Mouse (Mus musculus): ENCODE data around the gene Farp1.

Gene Farp1

DNA sequence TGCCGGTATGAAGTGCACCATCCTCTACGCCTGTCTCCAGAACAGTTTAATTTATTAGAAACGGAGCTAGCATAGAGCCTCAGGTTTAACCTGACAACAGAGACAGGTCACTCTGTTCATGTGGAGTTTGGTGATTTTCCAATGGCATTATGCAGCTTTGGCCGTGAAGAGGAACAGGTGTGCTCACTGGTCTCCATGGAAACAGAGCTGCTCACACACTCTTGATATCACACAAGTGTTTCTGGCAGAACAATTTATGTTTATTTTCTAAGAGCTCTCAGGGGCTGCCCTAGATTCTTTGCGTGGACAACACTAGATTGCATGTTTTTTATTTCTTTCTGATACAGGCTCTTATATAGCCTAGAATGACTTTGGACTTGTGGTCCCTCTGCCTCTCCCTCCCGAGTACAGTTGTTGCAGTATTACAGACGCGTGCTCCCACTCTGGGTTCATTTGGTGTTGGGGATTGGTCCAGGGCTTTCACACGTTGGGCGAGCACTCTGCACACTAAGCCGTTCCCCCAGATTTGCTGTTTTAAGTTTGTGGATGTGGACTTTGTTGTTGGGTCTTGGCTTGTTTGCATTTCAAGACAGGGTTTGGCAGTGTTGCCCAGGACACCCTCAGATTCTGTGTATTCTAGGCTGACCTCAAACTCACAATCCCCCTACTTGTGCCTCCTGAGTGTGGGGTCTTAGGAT, 113.2 kb downstream of the Farp1 start:
- DNase-seq: no peak

DNA sequence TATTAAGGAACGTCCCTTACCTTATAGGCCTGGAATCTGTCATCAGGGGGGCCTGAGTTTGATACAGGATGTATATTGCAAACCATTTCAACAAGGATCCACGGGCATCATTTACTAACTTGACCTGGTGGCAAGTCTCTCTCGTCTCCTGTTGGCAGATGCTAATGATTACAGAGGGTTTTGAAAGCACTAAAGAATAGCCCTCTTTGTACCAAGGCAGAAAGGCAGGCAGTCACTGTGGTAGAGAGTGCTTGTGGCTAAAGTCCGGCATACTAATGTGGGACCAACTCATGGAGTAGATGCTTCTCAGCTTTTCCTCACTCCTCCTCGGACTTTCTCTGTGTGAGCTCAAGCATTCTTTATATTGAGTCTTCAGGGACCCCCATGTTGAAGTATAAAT, 115.0 kb downstream of the Farp1 start:
- no peak for DNase-seq

- no peak for DNase-seq
Observed at GRCm38 (mm10) chr14:121151837-121152236, 116.8 kb downstream of the Farp1 start.

- peak; percentile 73 for DNase-seq
Observed at GRCm38 (mm10) chr14:121152771-121153170, 117.8 kb downstream of the Farp1 start.

GRCm38 (mm10) chr14:121153260-121153659, 118.3 kb downstream of the Farp1 start:
- no peak for DNase-seq

DNA sequence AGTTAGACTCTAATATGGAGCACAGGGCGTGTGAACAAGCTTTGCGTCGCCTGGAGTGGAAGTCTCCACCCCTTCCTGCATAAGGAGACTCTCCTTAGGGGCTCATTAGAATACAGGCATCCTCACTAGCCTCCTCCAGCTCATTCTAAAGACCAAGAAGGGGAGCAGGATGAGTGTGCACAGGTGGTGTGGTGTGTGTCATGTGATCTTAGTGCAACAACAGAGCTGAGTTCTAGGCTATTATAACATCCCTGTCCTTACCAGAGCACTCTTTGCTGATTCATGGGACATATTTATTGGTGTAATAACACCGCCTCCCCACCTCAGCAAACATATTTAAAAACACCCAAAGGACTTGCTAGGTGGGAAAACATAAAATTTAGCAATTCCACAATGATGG, 120.2 kb downstream of the Farp1 start:
- no peak for DNase-seq

DNA sequence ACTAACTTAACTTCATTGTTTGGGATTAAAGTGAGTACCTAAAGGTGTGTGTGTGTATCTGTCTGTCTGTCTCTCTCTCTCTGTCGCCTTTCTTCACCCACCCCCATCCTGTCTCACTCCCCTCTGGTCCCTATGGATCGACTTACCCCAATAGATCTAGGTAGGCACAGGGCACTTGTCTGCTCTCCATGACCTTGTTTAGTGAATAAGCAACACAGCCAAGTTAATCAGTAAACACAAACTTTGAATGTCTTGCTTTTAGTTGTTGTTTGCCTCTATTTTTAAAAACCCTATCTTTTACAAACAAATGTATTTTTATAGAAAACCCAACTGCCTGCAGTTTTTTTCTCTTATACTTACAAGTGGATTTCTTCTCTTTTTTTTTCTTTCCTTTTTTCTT, 123.6 kb downstream of the Farp1 start:
- DNase-seq: no peak

DNA sequence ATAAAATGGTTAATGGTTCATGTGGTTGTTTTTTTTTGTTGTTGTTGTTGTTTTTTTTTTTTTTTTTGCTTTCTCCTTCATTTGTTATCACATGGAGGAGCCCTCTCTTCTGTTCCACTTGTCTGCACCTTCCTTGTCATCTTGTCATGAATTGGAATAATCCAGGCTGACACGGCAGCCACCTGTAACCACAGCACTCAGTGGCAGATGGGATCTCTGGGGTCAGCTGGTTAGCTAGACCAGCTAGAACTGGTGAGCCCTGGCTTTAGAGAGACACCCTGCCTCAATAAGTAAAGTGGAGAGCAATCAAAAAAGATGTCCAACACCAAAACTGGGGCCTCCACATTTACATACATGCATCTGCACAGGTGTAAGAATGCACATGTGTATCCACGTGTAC, 127.8 kb downstream of the Farp1 start:
- DNase-seq: no peak

DNA sequence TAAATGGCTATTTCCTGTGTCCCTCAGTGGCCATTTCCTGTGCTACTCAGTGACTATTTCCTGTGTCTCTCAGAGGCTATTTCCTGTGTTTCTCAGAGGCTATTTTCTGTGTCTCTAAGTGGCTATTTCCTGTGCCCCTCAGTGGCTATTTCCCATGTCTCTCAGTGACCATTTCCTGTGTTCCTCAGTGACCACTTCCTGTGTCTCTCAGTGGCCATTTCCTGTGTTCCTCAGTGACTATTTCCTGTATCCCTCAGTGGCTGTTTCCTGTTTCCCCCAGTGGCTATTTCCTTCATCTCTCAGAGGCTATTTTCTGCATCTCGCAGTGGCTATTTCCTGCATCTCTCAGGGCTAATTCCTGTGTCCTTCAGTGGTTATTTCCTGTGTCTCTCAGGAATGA, 129.9 kb downstream of the Farp1 start:
- no peak for DNase-seq

DNA sequence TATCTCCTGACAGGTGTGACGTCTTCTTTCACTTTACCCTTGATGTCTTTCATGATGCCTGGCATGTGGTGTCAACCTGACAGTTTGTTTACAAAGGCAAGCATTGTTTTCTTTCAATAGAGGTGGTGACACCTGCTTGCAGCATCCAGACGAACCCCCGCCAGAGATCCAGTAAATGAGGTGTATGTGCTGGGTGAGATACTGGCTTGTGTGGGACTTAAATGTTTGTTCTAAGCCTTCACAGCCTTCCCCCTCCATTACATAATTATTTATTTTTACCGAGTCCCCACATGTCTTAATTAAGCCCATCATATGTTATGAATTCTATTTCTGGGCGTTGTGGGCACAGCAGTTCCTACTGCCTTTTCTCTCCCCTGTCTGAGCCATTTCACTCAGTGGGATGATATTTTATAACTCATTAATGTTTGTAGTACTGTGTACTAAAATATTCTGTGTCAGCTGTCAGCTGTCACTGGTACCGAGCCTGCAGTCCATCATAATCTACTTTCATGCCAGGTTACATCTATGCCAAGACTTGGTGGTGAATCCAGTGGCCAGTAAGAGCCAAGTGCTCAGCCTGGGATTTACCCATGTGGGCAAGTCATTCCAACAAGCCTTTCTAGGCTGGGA, 130.5 kb downstream of the Farp1 start:
- no peak for DNase-seq

DNA sequence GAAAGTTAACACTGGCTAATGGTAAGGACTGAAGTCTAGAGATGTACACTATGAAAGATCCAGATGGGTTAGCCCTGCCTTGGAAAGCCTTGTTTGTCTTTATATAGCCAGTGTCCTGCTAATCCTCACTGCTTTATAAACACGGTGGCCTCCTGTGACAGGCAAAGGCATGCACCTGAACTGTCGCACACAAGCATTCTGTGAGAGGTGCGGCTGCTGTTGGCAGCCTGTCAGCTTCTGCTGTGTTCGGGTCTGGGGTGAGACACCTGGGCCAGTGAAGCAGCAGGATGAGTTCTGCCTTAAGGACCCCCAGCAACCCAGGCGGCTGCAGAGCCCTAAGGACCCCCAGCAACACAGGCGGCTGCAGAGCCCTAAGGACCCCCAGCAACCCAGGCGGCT, 131.0 kb downstream of the Farp1 start:
- DNase-seq: no peak

DNA sequence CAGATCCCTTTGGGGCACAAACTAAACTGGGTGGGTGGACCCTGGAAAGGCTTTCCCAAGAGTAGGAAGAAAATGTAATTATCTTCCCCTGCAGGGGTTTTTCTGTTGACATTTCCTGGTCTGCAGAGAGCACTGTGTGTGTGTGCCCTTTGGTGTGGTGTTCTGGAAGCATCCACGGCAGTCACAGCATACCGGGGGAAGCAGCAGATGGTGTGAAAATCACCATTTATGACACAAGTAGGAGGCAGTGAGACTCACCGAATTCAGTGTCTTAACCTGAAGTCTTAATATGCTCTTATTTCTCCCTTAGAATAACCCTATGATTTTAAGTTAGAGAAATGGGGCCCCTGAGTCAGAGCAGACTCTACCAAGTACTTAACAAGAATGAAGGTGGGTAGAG, 133.7 kb downstream of the Farp1 start:
- DNase-seq: no peak

DNA sequence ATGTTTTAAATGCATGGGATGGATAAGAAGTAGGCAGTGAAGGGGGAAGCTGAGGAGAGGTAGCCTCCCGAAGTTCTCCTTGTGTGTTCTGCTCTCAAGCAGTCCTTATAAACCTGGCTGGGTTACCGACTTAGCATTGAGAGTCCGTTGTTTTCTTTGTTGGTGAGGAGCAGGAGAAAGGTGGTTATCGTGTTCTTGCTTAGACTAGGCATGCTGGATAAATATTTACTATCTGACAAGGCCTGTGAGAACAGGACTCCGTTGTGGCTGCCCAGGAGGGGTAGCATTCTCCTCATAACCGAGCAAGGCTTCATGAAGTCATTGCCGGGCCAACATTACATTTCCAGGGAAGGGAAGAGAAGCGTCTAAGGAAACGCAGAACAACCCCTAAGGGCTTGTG, 135.3 kb downstream of the Farp1 start:
- DNase-seq: no peak

DNA sequence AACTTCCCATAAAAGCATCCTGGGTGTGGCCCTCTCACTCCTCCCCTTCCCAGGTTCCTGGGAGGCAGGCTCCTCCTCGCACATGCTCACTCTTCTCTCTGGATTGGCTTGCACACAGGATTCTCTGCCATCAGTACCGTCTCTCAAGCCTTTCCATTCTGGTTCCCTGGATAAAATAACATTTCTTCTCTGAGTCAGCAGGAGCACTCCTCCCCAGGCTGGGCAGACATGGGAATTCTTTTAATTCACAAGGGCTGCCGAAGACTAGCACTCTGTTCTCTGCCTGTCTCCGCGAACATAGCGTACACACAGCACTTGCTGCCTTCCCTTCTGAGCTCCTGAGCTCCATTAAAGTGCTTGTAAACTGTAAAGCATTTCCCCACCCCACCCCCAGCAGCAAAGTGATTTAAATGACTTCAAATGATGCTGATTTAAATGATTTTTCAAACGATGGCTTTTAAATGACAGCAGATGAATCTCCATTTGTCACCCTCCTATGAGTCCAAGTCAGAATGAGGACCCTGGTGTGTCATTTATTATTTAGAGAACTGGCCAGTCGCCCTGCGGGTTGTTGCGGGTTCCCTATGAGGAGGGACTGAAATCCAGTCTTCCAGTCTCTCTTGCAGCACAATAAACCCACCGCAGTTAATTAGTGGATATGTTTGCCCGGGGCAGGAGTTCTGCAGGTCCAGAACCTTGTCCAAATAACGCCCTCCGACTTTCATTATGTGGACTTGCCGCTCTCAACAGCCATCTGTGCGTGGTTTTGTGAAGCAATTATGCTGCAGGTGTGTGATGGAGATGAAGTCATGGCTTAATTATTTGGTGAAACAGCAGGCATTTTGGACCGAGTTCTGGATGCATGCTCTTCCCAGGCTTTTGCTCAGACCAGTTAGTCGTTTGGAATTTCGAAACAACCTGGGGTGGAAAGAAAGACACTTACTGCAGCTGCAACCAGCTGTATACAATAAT, 137.4 kb downstream of the Farp1 start:
- no peak for DNase-seq

DNA sequence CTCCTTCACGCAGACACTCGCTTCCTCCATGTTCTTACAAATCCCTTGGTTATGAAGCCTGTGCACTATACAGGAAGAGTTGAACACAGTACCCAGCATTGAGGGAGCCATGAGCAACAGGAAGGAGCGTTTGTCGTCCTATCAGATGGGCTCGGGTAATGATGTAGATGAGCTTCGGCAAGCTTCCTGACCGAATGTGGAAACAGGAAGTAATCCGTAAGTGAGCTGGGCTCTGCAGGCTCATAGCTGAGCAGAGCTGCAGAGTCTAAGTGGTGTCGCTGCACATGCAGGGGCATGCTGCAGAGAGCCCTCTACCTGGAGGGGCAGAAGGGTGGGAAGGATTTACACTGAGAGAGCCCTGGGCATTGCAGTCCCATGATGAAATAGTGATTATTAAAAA, 140.4 kb downstream of the Farp1 start:
- DNase-seq: no peak

- DNase-seq: peak; percentile 47
Observed at GRCm38 (mm10) chr14:121175861-121176260, 140.9 kb downstream of the Farp1 start.

DNA sequence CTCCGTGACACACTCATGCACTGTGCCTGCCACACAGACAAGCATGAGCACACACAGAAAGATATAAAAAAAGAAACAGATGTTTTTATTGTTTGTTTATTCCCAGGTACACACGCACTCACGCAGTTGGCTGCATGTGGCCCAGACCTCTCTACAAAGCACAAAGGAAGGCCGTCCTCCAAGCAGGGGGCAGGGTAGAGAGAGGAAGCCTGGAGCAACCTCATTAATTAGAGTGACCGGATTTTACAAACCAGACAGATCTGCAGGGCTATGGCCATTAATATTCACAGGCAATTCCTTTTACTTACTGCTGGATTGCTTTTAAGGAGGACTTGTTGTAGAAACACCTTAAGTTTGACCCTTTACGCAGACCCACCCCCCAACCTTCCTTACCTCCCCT, 142.9 kb downstream of the Farp1 start:
- no peak for DNase-seq

GRCm38 (mm10) chr14:121180611-121181010, 145.6 kb downstream of the Farp1 start:
- no peak for DNase-seq

DNA sequence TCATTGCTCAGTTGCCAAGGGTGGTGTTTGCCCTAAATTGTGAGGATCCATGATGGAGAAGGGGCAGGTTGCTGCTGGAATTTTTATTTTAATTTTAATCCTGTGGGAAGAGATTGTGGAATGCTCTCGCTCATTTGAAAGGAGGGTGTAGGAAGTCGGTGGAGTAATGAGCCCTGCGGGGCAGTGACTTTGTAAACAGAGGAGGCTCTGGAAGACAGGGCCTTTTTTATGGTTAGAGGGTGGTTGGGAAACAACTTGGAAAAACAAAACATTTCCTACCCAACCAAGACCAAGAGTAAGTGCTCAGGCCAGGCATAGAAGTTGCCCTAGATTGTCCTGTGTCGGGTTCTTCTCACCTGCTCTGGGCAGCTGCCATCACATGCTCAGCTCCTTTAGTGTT, 146.8 kb downstream of the Farp1 start:
- DNase-seq: no peak

GRCm38 (mm10) chr14:121182967-121183366, 148.0 kb downstream of the Farp1 start:
- no peak for DNase-seq

- no peak for DNase-seq
Observed at GRCm38 (mm10) chr14:121183414-121184130, 148.6 kb downstream of the Farp1 start.

- no peak for DNase-seq
Observed at GRCm38 (mm10) chr14:121184351-121184750, 149.4 kb downstream of the Farp1 start.

GRCm38 (mm10) chr14:121186402-121186894, 151.4 kb downstream of the Farp1 start:
- no peak for DNase-seq

All from kidney, postnatal 10 days (tissue).